Mouse (Mus musculus): Measurements from ENCODE around the gene Ap3b2. TPM values are rescaled to one million over a fixed set of nuclear protein-coding genes. Genes with fewer than 3 reads are reported as not detected.

Ap3b2 gene
- total RNA-seq, 2 experiments from 2014 or later = not detected

GRCm38 (mm10) chr7:81476833-81477232 lies 16.9 kb downstream of the Ap3b2 start:
- DNase-seq = no peak

DNA sequence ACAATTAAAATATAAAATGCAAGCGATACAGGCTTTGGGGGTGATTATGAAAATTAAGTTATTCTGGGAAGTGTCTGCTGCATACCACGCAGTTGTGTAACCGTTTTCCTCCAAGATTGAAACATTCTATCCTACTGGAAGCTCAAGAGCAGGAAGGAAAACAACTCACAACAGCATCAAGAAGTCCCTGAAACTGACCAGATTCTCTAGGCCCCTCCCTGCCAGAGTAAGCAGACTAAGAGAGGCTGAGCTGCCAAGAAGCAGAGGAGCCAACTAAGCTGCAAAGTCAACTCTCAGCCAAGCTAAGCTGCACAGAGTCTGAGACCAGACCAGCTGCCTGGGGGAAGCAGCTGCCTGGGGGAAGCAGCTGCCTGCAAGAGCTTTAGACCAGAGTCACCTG lies 18.5 kb downstream of the Ap3b2 start:
- no peak for DNase-seq

DNA sequence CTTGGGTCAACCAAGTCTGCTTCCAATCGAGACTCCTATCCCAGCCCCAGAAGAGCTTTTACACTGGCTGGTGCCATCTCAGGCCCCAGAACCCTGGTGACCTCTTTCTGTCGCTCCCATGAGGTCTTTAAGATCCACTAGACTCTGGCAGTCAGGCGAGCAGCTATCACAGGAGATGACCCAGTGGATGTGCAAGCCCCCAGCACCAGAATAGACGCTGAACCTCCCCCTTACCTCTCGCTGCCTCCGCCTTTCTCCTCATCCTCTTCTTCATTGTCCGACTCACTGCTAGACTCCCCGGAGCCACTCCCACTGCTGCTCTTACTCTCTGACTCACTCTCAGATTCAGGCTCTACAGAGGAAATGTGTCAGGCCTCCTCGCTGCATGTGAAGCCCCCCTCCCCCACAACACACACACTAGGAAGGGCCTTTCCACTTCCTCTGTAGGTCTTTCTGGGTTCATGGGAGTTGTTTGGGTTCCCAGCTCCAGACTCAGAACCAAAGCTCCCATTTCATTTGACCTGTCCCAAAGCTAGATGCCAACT lies 28.7 kb downstream of the Ap3b2 start:
- DNase-seq = no peak

DNA sequence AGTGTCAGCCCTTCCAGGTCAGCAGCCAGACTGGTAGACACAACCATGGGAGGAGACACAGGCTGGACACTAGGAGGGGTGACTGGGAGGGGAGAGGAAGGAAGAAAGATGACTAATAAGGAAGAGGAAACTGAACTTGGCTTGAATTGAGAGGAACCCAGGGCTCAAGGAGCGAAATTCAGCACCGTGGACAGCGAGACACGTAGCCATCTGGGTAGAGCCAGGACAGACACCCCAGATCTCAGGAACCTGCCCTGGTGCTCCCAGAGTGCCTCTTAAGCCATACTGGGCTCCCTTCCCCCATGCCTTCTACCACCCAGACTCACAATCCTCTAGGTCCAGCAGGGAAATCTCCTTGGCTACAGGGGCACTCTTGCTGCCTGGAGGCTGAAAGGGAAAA lies 29.6 kb downstream of the Ap3b2 start:
- DNase-seq = no peak

DNA sequence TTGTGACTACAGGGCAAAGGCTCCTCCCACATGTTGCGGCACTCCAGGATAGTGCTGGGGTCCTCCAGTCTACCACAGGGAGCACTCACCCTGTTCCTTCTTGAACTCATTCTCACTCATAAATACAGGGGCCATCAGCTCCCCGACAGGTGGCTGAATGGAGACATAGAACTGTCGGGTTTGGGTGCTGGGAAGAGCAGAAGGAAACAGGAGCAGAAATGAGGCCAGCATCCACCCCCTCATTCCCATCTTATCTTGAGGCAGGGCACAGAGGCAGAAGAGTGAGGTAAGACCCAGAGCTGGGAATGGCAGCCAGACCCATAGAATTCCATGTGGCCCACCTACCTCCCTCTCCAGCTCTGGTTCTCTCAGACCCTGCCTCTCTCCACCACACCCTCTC lies 30.9 kb downstream of the Ap3b2 start:
- no peak for DNase-seq

- DNase-seq = peak; percentile 81 to 86
Measured at GRCm38 (mm10) chr7:81455155-81455651, 38.5 kb downstream of the Ap3b2 start, which contains the start of gene Cpeb1. Cpeb1 (minus strand) TSS chr7:81455465.

DNA sequence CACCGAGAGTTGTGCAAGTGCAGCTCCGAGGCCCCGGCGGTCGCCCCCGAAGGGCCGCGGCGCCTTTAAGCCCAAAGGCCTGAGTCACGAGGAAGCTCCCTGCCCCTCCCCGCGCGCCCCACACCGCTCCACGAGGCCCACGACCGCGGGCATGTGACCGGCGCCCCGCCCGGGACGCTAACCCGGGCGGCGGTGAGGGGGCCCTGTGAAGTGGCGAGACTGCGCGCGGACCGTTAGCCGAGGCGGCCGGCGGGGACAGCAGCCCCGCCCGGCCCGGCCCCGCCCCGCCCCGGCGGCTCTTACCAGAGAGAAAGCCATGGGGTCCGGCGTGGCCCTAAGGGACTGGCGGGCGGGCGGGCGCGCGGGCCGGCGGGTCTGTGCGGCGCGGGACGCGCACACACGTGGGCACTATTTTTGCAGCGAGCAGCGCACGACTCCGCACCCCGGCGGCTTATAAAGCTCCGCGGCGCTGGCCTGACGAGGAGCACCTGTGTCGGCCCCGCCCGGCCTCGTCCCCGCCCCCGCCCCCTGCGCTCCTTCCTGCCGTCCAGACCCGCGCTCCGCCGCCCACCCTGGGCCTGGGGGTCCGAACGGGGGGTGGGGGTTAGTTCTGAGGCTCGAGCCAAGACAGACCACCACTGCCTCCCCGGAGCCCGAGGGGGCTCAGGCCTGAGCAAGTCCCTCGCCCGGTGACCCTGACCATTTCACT lies 39.2 kb downstream of the Ap3b2 start:
- peak; percentile 72 to 75 for DNase-seq

DNA sequence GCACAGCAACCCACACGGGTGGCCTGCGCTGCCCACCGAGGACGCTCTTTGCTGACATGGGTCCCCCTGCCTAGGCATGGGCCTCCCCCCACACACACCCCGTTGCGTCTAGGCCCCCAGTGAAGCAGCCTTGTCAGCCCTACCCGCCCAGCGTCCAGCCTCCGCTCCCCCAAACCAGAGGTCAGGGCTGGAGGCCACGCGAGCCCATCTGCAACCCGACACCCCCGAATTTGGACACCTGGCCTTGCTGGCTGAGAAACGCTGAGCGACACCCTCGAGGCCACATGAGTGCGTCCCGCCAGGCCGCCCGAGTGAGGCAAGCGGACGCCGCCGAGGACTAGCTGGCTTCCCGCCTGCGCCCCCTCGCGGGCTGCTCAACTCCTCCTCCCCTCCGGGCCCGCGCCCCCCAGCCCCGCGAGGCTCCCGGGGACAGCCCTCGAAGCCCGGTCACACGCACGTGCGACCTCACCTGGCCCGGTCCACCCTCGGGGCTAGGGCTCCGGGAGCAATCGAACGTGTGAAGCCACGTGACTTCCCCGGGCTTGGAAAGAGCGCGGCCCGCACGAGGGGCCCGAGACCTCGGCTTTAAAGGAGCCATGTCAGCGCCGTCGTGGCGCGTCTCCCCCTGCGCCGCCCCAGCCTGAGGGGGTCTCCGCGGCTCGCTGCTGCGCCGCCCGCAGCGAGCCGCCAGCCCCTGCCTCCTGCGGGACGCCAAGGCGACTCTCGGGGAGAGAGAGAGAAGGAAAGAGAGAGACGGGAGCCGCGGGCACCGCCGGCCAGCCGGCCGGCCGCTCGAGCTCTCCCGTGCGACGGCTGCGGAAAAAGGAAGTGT lies 40.1 kb downstream of the Ap3b2 start:
- DNase-seq = peak; percentile 48 to 68

- peak; percentile 53 to 61 for DNase-seq
Measured at GRCm38 (mm10) chr7:81452971-81453441, 40.7 kb downstream of the Ap3b2 start.

Other genes starting within 250 kb of the Ap3b2 start
- 1,000 to 10,000 TPM in 1 of 2 experiments, 100 to 1,000 TPM in 1; 956 to 1,038 TPM for gene Rps17, start 148.7 kb downstream of the Ap3b2 start, total RNA-seq (2021)
- gene Cpeb1, start 38.5 kb downstream of the Ap3b2 start, total RNA-seq (2021) = 10 to 100 TPM; 18.6 to 20.3 TPM
- not detected for gene BC048679, start 4.4 kb upstream of the Ap3b2 start, total RNA-seq (2021)
- 100 to 1,000 TPM; 322 to 355 TPM for gene Fsd2, start 73.0 kb upstream of the Ap3b2 start, total RNA-seq (2021)
- 1 to 10 TPM; 7.3 to 9.1 TPM for gene Whamm, start 77.3 kb upstream of the Ap3b2 start, total RNA-seq (2021)
- 10 to 100 TPM; 83.1 to 84.1 TPM for gene Homer2, start 213.6 kb upstream of the Ap3b2 start, total RNA-seq (2021)

All from heart, adult 18-20 months (tissue).